Mouse (Mus musculus) c-Kit-negative CD71-positive TER-119-positive erythroid progenitor cells, embryonic 14.5 days (primary cell): ENCODE results near the gene Dgkb.

Experiments
- DNase-seq: peaks from one replicate; pipeline ENCODE4 v3.0.0-alpha.2; 2013; ENCODE audit warnings: low read depth, low spot score

The Dgkb gene

DNA sequence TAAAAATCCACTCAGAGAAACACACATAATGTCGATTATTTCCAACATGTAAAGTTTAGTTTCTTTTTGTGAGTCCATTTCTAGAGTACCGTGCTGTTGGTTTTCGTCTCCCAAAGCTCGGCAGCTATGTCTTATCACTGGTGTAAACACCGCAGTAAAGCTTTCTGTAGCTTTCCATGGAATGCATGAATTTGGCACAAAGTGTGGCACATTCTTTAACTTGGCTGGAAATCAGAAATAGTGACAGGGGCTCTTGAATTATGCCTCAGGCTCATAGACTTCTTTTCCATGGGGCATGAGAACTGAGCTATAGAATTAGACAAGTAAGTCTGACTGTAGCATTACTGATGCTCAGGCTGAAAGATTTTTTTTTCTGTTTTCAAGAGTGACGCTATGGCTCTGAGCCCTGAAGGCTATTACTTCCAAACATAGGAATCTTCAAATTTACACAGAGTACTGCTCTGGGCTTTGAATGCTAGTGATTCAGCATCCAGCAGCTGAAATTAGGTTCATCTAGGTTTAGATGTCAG is 179.0 kb downstream of the Dgkb start:
- DNase-seq = no peak

- DNase-seq = no peak
These were observed 200.1 kb downstream of the Dgkb start for GRCm38 (mm10) chr12:38017674-38018073.

GRCm38 (mm10) chr12:38047256-38047655 is 229.7 kb downstream of the Dgkb start:
- DNase-seq = no peak

GRCm38 (mm10) chr12:38088224-38088623 is 270.7 kb downstream of the Dgkb start:
- no peak for DNase-seq

DNA sequence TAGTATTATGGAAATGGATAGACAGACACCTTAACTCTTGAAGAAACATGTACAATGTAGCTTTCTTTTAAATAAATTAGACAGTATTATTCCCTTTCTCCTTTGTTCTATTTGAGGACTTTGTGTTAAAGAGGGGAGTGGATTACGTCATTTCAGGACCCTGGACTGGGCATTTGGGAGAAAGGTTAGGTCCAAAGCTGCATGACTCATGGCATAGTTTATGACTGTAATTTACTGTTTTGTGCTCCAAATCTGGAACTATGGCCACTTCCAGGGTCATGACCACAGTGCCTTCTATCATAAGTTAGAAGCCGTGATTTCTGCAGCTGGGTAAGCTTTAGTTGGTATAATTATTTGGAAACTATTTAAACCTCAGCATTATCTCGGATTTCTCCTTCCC is 294.4 kb downstream of the Dgkb start:
- DNase-seq = no peak

GRCm38 (mm10) chr12:38114990-38115615 is 297.6 kb downstream of the Dgkb start:
- no peak for DNase-seq

- DNase-seq = no peak
These were observed 306.0 kb downstream of the Dgkb start for GRCm38 (mm10) chr12:38123524-38123923.

- DNase-seq = no peak
These were observed 307.8 kb downstream of the Dgkb start for GRCm38 (mm10) chr12:38125297-38125696.

DNA sequence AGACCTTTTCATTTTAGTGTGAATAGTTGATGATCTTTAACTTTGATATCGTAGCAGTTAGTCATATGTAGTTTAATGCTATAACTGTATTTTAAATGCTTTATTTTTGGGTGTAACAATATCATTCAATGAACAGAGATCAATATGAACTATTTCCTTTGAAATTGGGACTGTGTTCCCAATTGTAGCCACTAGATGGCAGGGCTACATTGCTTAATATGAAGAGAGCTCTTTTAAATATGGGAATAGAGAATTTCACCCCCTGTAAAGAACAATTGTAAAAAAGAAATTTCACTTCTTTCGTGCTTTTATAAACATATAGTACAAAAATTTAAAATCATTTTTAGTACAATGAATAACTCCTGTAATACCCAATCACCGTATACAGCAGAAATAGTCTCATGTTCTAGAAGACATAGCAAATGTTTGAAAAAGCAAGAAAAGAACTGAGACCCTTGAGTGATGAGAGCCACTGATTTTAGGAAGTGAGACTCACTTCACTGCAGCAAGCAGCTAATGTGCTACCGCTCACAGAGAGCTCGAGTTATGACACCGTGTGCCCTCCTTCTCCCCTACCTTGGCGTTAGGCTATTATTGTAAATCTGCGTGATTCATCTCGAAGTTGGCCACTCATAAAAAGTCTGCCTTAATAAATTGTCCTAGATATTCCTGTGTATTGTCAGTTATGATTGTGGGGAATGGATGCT is 312.8 kb downstream of the Dgkb start:
- DNase-seq = no peak

DNA sequence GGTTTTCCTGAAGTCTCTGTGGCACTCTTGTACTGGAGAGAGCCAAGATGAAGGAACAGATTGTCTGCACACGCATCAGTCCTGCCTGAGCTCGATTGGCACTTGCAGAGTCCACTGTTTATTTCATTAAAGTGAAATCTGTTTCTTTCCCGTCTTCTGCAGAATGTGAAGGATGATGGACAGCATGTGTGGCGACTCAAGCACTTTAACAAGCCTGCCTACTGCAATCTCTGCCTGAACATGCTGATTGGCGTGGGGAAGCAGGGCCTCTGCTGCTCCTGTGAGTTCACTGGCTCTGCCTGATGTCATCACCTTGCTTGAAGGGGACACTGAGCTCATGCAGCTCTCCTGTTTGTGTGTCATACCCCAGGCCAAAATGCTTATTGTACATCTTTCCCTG is 318.9 kb downstream of the Dgkb start:
- no peak for DNase-seq

DNA sequence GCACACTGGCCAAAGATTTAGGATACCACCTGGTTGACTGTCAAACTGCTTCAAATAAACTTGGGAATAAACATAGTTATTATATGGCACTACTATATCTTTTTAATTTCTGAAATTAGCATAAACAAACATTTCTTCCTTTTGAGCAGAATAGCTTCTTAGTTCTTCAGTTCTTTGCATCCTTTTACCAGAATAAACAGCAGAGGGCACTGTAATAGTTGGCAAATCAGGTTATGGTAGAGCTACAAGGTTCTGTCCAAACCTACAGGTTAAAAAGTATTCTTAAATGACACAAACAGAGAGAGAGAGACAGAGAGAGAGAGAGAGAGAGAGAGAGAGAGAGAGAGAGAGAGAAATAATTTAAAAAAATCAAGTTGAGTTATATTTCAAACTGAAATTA is 322.5 kb downstream of the Dgkb start:
- DNase-seq = no peak

DNA sequence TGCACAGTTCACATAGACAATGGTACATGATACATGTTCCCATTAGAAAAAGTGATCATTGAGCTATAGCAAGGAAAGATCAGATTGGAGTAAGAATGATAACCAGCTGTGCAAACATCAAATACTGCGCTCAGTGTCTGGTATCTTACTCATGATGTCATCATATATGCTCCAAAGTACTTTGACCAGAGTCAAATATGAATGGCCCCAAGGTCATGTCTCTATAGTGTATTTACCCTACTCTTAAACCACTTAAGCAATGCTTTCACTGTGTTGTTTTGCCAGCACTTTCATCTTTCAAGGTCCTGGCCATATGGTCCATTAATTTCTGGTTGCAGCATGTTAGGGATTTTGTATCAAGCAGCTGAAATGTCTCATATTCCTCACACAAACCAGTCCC is 415.1 kb downstream of the Dgkb start:
- no peak for DNase-seq

DNA sequence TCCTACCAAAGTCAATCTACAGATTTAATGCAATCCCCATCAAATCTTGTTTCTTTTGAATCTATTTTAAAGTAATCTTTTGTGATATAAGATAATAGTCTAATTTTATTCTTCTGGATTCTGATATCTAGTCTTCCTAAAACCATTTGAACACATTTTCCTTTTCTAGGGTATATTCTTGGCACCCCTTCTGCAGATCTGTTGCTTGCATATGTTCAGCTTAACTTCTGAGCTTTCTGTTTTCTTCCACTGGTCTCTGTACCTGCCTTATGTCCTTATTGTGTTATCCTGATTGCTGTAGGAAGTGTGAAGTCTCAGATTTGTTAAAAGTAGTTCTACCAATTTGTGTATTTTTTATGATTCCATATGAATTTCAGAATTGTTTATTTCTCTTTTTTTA is 451.3 kb downstream of the Dgkb start:
- no peak for DNase-seq

- no peak for DNase-seq
These were observed 484.0 kb downstream of the Dgkb start for GRCm38 (mm10) chr12:38301497-38301896.

DNA sequence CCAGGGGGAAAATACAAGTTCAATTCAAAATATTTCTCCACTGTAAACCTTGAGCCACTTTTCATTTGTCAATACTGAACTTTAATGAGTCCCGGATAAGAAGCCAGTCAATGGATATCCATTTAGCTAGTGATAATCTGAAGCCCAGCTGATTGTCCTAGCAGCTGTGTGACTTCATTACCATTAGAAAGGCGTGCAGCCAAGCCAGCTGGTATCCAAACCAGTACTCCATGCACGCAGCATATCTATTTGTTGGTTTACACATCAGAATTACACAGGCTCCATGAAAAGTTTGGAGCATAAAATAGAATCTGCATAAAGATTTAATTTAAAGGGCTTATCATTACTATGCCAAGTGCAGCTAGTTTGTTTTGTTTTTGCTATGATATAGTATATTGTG is 486.3 kb downstream of the Dgkb start:
- no peak for DNase-seq

- no peak for DNase-seq
These were observed 486.7 kb downstream of the Dgkb start for GRCm38 (mm10) chr12:38304245-38304644.

GRCm38 (mm10) chr12:38309885-38310284 is 492.4 kb downstream of the Dgkb start:
- no peak for DNase-seq

- no peak for DNase-seq
These were observed 510.3 kb downstream of the Dgkb start for GRCm38 (mm10) chr12:38327729-38328271.

DNA sequence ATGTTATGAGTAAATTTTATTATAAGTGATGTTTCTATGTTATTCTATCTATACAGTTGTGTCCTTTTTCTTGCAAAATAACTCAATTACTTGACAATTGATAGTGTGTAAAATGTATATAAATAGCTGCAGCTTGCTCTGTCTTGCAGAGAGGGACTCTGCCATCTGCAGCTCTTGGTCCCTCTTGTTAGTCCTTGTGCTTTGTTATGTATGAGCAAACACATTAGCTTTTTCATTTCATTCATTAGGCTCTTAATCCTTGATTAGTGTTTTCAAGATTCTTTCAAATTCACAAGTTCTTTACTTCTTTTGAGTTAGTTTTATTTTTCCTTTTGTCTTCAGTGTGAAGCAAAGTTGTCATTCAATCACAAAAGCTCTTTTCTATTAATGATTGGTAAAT is 511.3 kb downstream of the Dgkb start:
- no peak for DNase-seq

DNA sequence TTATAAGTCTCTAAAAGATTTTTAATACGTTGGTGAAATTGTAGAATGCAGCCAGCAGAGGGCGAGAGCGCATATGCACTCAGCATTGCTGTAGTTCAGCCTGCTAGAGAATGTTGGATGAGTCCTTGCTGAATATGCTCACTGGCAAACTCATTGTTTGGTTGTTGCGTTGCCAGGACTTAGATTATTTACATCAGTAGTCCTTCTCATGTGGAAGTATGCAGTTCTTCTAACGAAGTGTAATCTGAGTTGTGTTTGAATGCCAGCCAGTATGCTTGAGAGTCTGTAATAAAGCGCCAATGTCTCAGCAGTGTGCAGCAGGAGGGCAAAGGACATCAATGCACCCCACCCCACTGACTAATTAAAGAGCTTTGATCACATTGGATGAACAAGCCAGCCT is 525.1 kb downstream of the Dgkb start:
- no peak for DNase-seq

DNA sequence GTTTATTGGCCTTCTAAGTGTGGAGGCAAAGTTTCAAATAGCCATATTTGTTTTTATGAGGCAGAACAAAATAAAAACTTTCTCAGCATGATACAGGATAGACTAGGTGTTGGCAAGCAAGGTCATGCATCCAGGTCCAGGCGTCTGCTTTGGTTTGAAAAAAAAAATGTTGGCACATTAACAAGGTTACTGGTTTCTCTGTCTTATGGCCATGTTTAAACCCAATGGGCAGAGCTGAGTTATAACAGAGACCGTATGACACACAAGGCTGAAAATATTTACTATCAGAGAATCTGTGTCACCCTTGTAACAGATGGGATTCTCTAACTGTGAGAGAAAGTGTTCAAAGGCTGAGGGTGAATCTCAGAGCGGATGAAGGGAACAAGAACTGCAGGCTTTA is 535.0 kb downstream of the Dgkb start:
- no peak for DNase-seq

DNA sequence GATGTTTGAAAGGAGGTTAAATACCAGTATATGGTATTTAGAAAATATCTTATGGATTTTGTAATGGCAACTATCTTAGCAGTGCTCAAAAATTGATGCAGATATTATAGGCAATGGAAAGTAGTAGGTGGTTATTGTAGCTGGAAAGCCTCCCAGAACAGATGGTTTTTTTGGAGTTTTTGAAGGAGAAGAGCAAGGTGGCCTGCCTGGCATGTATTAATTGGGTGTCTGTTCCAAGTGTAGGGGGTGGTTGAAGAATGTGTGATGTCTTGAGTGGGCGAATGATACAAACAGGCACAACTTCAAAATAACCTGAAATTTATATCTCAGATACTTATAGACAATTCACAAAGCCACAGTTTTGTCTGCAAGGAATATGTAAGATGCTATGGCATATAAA is 538.9 kb downstream of the Dgkb start:
- no peak for DNase-seq

- no peak for DNase-seq
These were observed 544.0 kb downstream of the Dgkb start for GRCm38 (mm10) chr12:38361491-38361890.
